Mouse (Mus musculus) liver, embryonic 12.5 days (tissue): ENCODE measurements around the gene Sstr4. TPM values are rescaled to one million over a fixed set of nuclear protein-coding genes. Genes with fewer than 3 reads are reported as not detected.

Experiments
- ATAC-seq: fragments of 200-750 bp; cut with Nextera tagmentation; 2 replicates; pipeline ENCODE4 v1.8.0; 2017; ENCODE audit warnings: moderate number of reproducible peaks, mild to moderate bottlenecking, moderate library complexity
- H3K27ac ChIP-seq: fragments of 300-500 bp; sonication (generic); 2 replicates; pipeline ENCODE4 v1.5.1; 2016; ENCODE audit warnings: mild to moderate bottlenecking
- H3K27me3 ChIP-seq: fragments of 300-500 bp; sonication (generic); replicated peaks from 2 replicates; pipeline ENCODE4 v1.6.1; 2016; ENCODE audit warnings: mild to moderate bottlenecking, moderate library complexity
- H3K36me3 ChIP-seq: fragments of 300-500 bp; sonication (generic); 2 replicates; pipeline ENCODE4 v1.6.1; 2016; ENCODE audit warnings: mild to moderate bottlenecking, moderate library complexity
- H3K4me1 ChIP-seq: fragments of 300-500 bp; sonication (generic); 2 replicates; pipeline ENCODE4 v1.6.1; 2016
- H3K4me2 ChIP-seq: fragments of 300-500 bp; sonication (generic); 2 replicates; pipeline ENCODE4 v1.6.1; 2016; ENCODE audit warnings: mild to moderate bottlenecking, moderate library complexity
- H3K4me3 ChIP-seq: fragments of 300-500 bp; sonication (generic); 2 replicates; pipeline ENCODE4 v1.5.1; 2016; ENCODE audit warnings: mild to moderate bottlenecking, moderate library complexity
- H3K9ac ChIP-seq: fragments of 300-500 bp; sonication (generic); 2 replicates; pipeline ENCODE4 v1.6.1; 2016; ENCODE audit warnings: mild to moderate bottlenecking, moderate library complexity
- H3K9me3 ChIP-seq: fragments of 300-500 bp; sonication (generic); replicated peaks from 2 replicates; pipeline ENCODE4 v1.6.1; 2016; ENCODE audit warnings: mild to moderate bottlenecking, moderate library complexity
- WGBS: fragments of 180-500 bp; shearing (Covaris S2); methylation state at CpG from one replicate; pipeline ENCODE4 v1.1.7; 2016; ENCODE audit not compliant: insufficient replicate concordance; 5-methylcytosine and 5-hydroxymethylcytosine counted together
- polyA plus RNA-seq: library from polyadenylated mRNA; unstranded; fragments of >200 nt; fragmentation: Nextera tagmentation; extraction: Ambion mirVana; gene quantifications from 2 replicates; pipeline ENCODE4 v1.2.1, GENCODE M21; 2016

The Sstr4 gene
- polyA plus RNA-seq, 1 experiment from 2014 or later = 0.25 TPM

DNA sequence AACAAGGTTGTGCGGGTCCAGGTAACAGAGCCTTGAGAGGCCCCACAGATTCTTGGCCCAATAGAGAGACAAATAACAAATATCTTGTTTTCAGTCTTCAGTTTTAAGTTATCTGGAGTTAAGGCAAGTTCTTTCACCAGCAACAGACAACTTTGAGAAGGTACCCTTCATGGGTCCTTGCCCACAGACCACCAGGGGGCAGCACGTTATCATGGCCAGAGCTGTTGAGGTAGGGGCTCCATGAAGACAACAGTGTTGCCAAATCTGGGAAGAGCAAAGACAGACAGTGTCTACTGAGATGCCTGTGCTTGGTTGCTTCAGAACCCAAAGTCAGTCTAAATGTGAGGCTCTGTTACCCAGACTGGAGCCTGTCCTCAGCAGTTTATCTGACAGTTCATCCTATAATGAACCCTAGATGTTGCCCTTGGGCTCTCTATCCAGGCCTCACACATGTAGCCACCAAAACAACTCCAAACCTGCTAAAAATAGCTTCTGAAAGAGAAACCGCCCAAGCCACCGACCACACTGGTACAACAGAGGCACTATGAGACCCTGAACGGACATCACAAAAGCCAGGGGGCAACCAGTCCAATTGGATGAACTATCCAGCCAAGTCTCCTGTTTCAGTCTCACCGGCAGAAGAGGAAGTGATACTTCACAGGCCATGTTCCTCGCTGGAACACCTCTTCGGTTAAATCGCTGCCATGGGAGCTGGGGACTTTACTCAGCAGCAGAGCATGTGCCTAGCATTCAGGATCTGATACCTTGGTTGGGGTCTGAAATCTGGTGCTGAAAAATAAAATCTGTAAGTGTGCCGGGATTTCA, 19.6 kb upstream of the Sstr4 start:
- Histone ChIP-seq H3K27me3 (no peaks in the 10 kb centered on the region), H3K27ac (no peak overlapping the region), H3K4me3 (no peak overlapping the region), H3K36me3 (no peaks in the 10 kb centered on the region), H3K9ac (no peak overlapping the region), H3K4me1 (no peaks in the 10 kb centered on the region), H3K9me3 (no peaks in the 10 kb centered on the region), H3K4me2 (no peak overlapping the region)
- WGBS = 32% methylated on average over 10 of the region's 10 CpGs
- no peak for ATAC-seq

DNA sequence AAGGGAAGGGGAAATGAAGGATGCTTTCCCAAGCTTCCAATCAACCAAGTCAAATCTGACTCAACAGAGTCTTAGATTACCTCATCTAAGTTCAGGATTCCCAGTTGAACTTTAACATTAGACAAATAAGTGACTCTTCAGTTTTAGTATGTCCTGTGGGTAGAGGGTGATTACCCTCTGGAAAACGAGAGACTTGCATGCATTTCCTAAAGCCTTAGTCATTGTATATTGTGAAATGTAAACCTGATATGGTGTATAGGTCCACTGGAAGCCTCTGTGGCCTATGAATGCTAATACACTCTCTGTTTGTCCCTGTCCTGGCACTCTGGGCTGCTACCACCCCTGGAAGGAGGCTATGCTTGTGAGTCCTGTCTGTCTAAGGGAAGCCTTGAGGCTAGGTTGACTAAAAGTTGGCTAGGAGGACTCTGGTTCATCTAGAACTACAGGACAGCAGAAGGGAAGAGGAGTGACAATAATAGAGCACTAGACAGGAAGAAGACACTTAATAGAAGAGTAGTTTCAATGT, 16.3 kb upstream of the Sstr4 start:
- Histone ChIP-seq H3K9me3 (no peaks in the 10 kb centered on the region), H3K4me3 (no peak overlapping the region), H3K27ac (no peak overlapping the region), H3K36me3 (no peaks in the 10 kb centered on the region), H3K4me2 (no peak overlapping the region), H3K4me1 (no peaks in the 10 kb centered on the region), H3K27me3 (no peaks in the 10 kb centered on the region), H3K9ac (no peak overlapping the region)
- 39% methylated on average over 1 of the region's 1 CpGs for WGBS
- ATAC-seq = no peak

DNA sequence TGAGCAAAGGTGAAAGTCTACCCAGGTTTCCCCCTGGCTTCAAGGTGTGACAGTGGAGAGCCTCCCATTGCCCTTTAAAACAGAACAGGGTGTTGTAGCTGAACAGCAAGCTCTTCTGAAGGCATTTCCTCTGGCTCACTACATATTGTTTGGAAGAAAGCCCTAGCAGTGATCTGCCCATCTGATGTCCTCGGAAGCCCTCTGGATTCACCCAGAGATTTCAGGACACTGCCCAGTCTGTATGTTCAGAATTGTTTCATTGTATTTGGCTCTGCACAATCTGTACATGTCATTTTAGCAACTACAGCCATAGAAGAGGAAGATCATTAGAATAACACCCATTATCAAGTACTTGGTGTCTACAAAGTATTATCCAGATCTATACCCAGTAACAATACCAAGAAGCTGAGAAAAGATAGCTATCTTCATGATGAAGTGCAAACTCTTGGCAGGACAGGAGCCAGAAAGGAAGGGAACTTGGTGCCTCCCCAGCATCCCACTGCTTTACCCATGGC, 15.2 kb upstream of the Sstr4 start:
- Histone ChIP-seq H3K4me2 (no peak overlapping the region), H3K4me3 (no peak overlapping the region), H3K36me3 (no peaks in the 10 kb centered on the region), H3K27me3 (no peaks in the 10 kb centered on the region), H3K4me1 (no peaks in the 10 kb centered on the region), H3K9me3 (no peaks in the 10 kb centered on the region), H3K9ac (no peak overlapping the region), H3K27ac (no peak overlapping the region)
- ATAC-seq = no peak
- WGBS = 59% methylated on average over 1 of the region's 1 CpGs

DNA sequence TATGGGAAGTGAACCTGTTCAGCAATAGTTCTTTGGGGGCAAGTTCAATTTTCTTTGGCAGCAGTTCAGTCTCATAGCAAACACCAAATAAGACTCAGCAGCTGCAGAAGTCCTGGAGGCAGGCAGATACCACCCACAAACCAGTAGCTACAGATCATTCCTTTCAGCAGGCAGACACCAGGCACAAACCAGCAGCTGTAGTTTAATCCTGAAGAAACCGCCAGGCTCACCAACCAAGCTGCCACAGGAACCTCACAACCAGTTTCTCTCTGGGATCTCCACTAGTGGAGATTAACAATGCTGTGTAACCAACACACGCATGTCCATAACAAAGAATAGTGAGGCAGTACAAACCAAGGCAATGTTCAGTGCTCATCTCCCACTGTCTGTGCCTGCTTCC, 14.1 kb upstream of the Sstr4 start:
- Histone ChIP-seq H3K4me3 (no peak overlapping the region), H3K4me2 (no peak overlapping the region), H3K36me3 (no peaks in the 10 kb centered on the region), H3K9me3 (no peaks in the 10 kb centered on the region), H3K9ac (no peak overlapping the region), H3K27ac (no peak overlapping the region), H3K27me3 (no peaks in the 10 kb centered on the region), H3K4me1 (no peaks in the 10 kb centered on the region)
- 70% methylated on average over 2 of the region's 2 CpGs for WGBS
- no peak for ATAC-seq

DNA sequence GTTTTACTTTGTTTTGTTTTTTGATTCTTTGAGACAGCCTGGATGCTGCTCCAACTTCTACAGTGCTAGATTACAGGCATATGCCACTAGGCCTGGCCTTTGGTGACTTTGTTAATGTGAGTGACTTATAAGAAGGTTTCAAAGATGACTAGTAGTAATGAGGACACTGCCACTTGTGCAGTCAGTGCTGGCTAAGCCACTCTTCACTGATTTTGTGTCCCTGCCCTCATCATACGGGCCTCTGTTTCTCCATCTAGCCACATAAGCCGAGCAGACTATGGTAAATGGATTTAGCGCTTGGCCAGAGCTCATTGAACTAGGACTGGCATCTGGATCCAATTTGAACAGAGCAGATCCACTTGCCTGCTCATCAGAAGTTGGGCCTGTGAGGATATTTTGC, 8.7 kb upstream of the Sstr4 start:
- Histone ChIP-seq H3K4me1 (no peaks in the 10 kb centered on the region), H3K4me2 (no peak overlapping the region), H3K27me3 (no peaks in the 10 kb centered on the region), H3K9me3 (no peaks in the 10 kb centered on the region), H3K27ac (no peak overlapping the region), H3K9ac (no peak overlapping the region), H3K4me3 (no peak overlapping the region), H3K36me3 (no peaks in the 10 kb centered on the region)
- WGBS = 75% methylated on average over 3 of the region's 3 CpGs
- no peak for ATAC-seq

DNA sequence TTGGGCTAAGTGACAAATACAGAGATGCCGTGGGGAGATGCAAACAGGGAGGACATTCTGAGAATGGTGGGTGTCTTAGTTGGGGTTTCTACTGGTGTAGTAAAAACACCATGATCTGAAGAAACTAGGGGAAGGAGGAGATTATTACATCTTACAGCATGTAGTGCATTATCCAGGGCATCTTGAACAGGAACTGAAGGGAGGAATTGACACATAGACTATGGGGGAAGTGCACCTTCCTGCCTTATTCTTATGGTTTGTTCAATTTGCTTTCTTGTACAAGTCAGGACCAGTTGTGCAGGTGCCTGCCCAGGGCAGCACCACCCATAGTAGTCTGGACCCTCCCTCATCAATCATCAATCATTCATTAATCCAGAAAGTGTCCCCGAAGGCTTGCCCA, 8.2 kb upstream of the Sstr4 start:
- Histone ChIP-seq H3K4me3 (no peak overlapping the region), H3K9ac (no peak overlapping the region), H3K27ac (no peak overlapping the region), H3K4me2 (no peak overlapping the region), H3K4me1 (no peaks in the 10 kb centered on the region), H3K36me3 (no peaks in the 10 kb centered on the region), H3K9me3 (no peaks in the 10 kb centered on the region), H3K27me3 (no peaks in the 10 kb centered on the region)
- ATAC-seq = no peak
- 68% methylated on average over 2 of the region's 2 CpGs for WGBS

DNA sequence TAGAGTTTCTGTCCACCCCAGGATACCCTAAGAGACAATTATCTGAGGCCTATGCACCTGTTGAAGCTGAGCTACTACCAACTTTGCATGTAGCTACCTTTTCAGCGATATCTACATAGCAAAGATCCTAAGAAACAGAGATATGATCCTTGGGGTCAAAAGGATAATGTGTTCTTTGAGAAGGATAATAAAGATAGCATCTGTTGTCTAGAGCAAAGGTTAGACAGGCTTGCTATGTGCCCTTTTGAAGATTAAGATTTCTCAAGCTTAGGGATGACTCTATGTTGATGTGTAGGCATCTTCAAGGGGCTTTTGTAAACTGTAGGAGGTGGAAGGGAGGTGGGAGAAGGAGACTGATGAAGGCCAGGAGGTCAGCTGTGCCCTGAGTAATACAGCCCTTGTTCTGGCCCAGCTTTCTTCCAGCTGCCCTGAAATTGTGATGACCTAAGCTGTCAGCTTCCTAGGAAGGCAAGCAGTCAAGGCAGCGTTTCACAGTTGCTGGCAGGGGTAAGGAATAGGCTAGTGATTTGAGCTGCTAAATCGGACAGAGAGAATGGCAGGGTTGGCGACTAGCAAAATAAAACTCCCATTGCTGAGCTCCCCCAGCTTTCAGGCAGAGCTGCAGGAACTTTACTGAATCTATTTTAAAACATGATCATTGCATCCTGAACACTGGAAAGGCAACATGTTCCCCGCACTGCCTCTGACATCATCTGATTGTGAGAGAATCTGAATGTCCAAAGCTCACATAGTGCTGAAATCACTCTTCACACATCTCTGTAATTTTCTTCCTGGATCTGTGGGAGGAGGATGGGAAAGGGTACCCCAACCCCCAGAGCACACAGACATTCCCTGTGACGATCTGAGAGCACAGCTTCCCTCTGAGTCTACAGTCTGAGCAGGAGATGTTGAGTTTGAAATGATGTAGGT, 7.2 kb upstream of the Sstr4 start:
- Histone ChIP-seq H3K4me3 (no peak overlapping the region), H3K9me3 (no peaks in the 10 kb centered on the region), H3K36me3 (no peaks in the 10 kb centered on the region), H3K27ac (no peak overlapping the region), H3K4me1 (no peaks in the 10 kb centered on the region), H3K27me3 (no peaks in the 10 kb centered on the region; the same call in 1 of the 2 replicates), H3K9ac (no peak overlapping the region), H3K4me2 (no peak overlapping the region)
- no peak for ATAC-seq
- WGBS = 60% methylated on average over 6 of the region's 6 CpGs

DNA sequence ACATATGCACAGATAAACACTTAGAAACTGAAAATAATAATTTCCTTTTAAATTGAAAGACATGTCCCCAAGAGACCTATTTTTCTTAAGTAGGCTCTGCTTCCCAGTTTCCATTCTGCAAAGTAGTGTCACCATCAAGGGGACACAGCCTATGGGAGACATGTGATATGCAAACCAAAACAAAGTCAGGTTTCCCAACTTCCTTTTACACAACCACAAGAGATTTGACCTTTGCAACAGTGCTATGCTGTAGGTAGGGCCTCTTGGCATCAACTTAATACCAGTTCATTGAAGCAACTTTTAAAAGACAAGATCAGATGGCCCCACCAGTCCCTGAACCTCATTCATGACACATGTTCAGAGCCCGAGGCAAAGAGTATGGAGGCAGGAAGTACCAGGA, 2.0 kb upstream of the Sstr4 start:
- WGBS = 39% methylated on average over 1 of the region's 1 CpGs
- ATAC-seq = no peak
- peaks cover 40% of the 10 kb centered on the region for H3K27me3 ChIP-seq

DNA sequence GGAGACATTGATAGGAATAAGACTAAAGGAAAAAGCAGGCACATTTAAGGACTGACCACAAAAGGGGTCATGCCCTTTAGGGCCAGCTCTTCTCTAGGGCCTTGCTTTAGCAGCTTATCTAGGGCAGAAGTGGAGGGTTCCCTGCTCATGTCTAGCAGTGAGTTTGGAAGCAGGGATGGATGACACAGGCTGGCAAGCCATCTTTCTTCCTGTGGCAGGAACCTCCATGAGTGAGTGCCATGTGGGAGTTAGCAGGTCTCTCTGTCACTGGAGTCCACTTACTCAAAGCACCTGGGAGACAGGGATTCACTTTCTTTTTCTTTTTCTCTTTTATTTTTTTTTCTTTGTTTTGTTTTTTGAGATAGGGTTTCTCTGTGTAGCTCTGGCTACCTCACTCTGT, 1.3 kb upstream of the Sstr4 start:
- Histone ChIP-seq H3K4me1 (0 out of 2 replicates have a peak, but pooled peaks cover 5% of the 10 kb centered on the region), H3K27ac (no peak overlapping the region), H3K4me3 (no peak overlapping the region), H3K9ac (no peak overlapping the region), H3K27me3 (peaks cover 40% of the 10 kb centered on the region), H3K36me3 (no peaks in the 10 kb centered on the region), H3K9me3 (no peaks in the 10 kb centered on the region), H3K4me2 (no peak overlapping the region)
- no peak for ATAC-seq

More for the DNA sequence above, 2.0 kb upstream of the Sstr4 start:
- H3K4me3 ChIP-seq = no peak overlapping the region
- no peak overlapping the region for H3K9ac ChIP-seq
- H3K9me3 ChIP-seq = no peaks in the 10 kb centered on the region
- no peak overlapping the region for H3K4me2 ChIP-seq
- H3K4me1 ChIP-seq = 0 out of 2 replicates have a peak, but pooled peaks cover 5% of the 10 kb centered on the region
- H3K36me3 ChIP-seq = no peaks in the 10 kb centered on the region
- no peak overlapping the region for H3K27ac ChIP-seq

DNA sequence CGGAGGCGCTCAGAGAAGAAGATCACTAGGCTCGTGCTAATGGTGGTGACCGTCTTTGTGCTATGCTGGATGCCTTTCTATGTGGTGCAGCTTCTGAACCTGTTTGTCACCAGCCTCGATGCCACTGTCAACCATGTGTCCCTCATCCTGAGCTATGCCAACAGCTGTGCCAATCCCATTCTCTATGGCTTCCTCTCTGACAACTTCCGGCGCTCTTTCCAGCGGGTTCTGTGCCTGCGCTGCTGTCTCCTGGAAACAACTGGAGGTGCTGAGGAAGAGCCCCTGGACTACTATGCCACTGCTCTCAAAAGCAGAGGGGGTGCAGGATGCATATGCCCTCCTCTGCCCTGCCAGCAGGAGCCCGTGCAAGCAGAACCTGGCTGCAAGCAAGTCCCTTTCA, 1.1 kb downstream of the Sstr4 start:
- Histone ChIP-seq H3K4me2 (no peak overlapping the region), H3K9ac (no peak overlapping the region), H3K9me3 (no peaks in the 10 kb centered on the region), H3K36me3 (no peaks in the 10 kb centered on the region), H3K4me1 (0 out of 2 replicates have a peak, but pooled peaks cover 5% of the 10 kb centered on the region), H3K4me3 (no peak overlapping the region), H3K27me3 (peaks cover 40% of the 10 kb centered on the region), H3K27ac (no peak overlapping the region)
- no peak for ATAC-seq
- 51% methylated on average over 10 of the region's 10 CpGs for WGBS

DNA sequence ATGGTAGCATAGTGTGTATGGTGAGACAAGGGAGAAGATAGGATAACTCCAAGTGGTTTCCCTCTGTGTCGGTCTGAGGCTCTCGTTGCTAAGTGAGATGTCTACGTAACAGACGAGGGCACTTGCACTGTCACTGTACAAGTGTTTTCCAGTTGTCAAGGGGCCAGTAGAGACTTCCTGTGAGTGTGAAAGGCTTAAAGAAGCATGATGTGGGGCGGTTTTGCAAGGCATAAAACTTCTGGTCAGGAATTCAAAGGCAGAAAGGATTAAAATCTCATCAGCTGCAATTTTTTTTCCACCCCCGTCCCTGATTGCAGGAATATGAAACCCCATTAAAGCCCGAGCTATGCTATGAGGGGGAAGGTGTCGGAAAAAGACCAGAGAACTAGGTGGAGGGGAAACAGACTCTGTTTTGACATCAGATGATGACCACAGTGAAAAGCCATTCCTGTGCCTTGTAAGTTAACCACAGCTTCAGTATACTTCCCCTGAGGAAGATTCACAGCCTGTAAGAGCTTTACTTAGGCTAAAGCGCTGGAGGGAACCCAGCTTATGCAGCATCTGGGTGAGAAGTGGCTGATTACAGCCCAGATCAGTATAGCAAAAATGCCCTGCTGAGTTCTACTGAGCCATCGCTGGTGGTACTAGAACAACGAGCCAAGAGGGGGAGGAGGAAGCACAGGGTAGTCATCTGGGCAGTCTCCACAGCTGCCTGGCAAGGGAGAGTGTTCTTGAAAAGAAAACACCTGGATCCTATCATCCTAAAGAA, 2.1 kb downstream of the Sstr4 start:
- no peak overlapping the region for H3K27ac ChIP-seq
- H3K27me3 ChIP-seq = peaks cover 40% of the 10 kb centered on the region
- 25% methylated on average over 11 of the region's 11 CpGs for WGBS
- no peak overlapping the region for H3K9ac ChIP-seq
- 0 out of 2 replicates have a peak, but pooled peaks have one; percentile 5 for ATAC-seq
- H3K4me3 ChIP-seq = no peak overlapping the region
- H3K4me1 ChIP-seq = 0 out of 2 replicates have a peak, but pooled peaks cover 5% of the 10 kb centered on the region
- no peaks in the 10 kb centered on the region for H3K9me3 ChIP-seq
- no peak overlapping the region for H3K4me2 ChIP-seq
- H3K36me3 ChIP-seq = no peaks in the 10 kb centered on the region
